ENCODE assay signal across 8 mouse cellular contexts in genomic region chr11:119942201-119942726, GRCm38 (mm10). TPM values are rescaled to one million over a fixed set of nuclear protein-coding genes. Genes with fewer than 3 reads are reported as not detected.
DNase-seq lines count a peak whose midpoint lies in the region; ATAC-seq and TF ChIP-seq lines count a peak whose summit lies in the region.

No protein-coding gene starts in this region.

- H3K27ac ChIP-seq in testis, adult 2 months (ENCODE audit: control insufficient read depth, insufficient read depth, low read depth, low read length) = peak overlapping the region; percentile 87
- H3K27ac ChIP-seq in hindbrain, postnatal 0 days = peak overlapping the region; percentile 87
- peak overlapping the region; percentile 45 for H3K27ac ChIP-seq in midbrain, embryonic 11.5 days (ENCODE audit: low read depth, low read length)

- peak overlapping the region; percentile 73 for H3K4me2 ChIP-seq in hindbrain, postnatal 0 days (ENCODE audit: low read depth, low read length)
- H3K4me2 ChIP-seq in midbrain, embryonic 11.5 days = peak overlapping the region; percentile 91

- peak overlapping the region; percentile 68 for H3K9ac ChIP-seq in hindbrain, postnatal 0 days (replicated peaks; ENCODE audit: low read length)
- peak overlapping the region; percentile 64 for H3K9ac ChIP-seq in midbrain, embryonic 11.5 days (ENCODE audit: low read length)

- H3K27me3 ChIP-seq in erythroblast, embryonic 14.5 days (ENCODE audit: control insufficient read depth) = peaks cover 82% of the 10 kb centered on the region
- no peaks in the 10 kb centered on the region for H3K27me3 ChIP-seq in testis, adult 2 months (ENCODE audit: control insufficient read depth, insufficient read depth, low read length)
- no peaks in the 10 kb centered on the region for H3K27me3 ChIP-seq in hindbrain, postnatal 0 days (ENCODE audit: insufficient read depth, low read length)
- peaks cover 7% of the 10 kb centered on the region for H3K27me3 ChIP-seq in midbrain, embryonic 11.5 days (ENCODE audit: control insufficient read depth, insufficient read depth, low read length)

- no peak for DNase-seq in testis, postnatal 14 days (ENCODE audit: low spot score)
- peak; percentile 44 for DNase-seq in hindbrain, postnatal 0 days (ENCODE audit: low spot score)
- DNase-seq in midbrain, embryonic 11.5 days (ENCODE audit: low spot score, missing footprints) = no peak
- DNase-seq in cerebellum, postnatal 36 days = no peak

- peaks cover 21% of the 10 kb centered on the region for H3K4me1 ChIP-seq in erythroblast, embryonic 14.5 days (ENCODE audit: control insufficient read depth)
- H3K4me1 ChIP-seq in testis, adult 2 months (ENCODE audit: control insufficient read depth, insufficient read depth, low read length) = peaks cover 29% of the 10 kb centered on the region
- H3K4me1 ChIP-seq in hindbrain, postnatal 0 days (ENCODE audit: insufficient read depth, low read length) = peaks cover 38% of the 10 kb centered on the region
- H3K4me1 ChIP-seq in midbrain, embryonic 11.5 days (ENCODE audit: control insufficient read depth, insufficient read depth, low read length) = peaks cover 12% of the 10 kb centered on the region

- TF ChIP-seq CTCF in testis, adult 2 months (IDR thresholded peaks at IDR 0.05; ENCODE audit: control insufficient read depth, insufficient read depth, insufficient replicate concordance, low read depth, low read length) = no peak
- no peak for TF ChIP-seq CTCF in hindbrain, postnatal 0 days (IDR thresholded peaks at IDR 0.05; ENCODE audit: low read depth)

- under 1% methylated on average over 36 of the region's 43 CpGs for WGBS in hindbrain, postnatal 0 days
- under 1% methylated on average over 42 of the region's 43 CpGs for WGBS in midbrain, embryonic 11.5 days

- no peaks in the 10 kb centered on the region for H3K36me3 ChIP-seq in erythroblast, embryonic 14.5 days (ENCODE audit: control insufficient read depth)
- H3K36me3 ChIP-seq in testis, adult 2 months (ENCODE audit: control insufficient read depth, insufficient read depth, low read length) = no peaks in the 10 kb centered on the region
- H3K36me3 ChIP-seq in hindbrain, postnatal 0 days (ENCODE audit: insufficient read depth, low read length) = no peaks in the 10 kb centered on the region
- H3K36me3 ChIP-seq in midbrain, embryonic 11.5 days (ENCODE audit: control insufficient read depth, insufficient read depth, low read length) = no peaks in the 10 kb centered on the region

- no peak for ATAC-seq in erythroblast, adult 5-6 weeks (replicated peaks; ENCODE audit: low FRiP score, poor library complexity, severe bottlenecking)
- peak; percentile 4 for ATAC-seq in hindbrain, postnatal 0 days
- peak; percentile 16; the same call in 1 of the 2 replicates for ATAC-seq in midbrain, embryonic 11.5 days (ENCODE audit: low FRiP score)
- ATAC-seq in CD4-positive, CD25-positive, alpha-beta regulatory T cell, adult 4 months = no peak

- H3K4me3 ChIP-seq in erythroblast, embryonic 14.5 days (replicated peaks) = peak overlapping the region; percentile 71
- peak overlapping the region; percentile 96 for H3K4me3 ChIP-seq in testis, adult 2 months (ENCODE audit: control insufficient read depth, low read depth, low read length)
- peak overlapping the region; percentile 80 for H3K4me3 ChIP-seq in hindbrain, postnatal 0 days (ENCODE audit: low read length)
- H3K4me3 ChIP-seq in midbrain, embryonic 11.5 days (ENCODE audit: low read depth, low read length) = peak overlapping the region; percentile 57

- no peak; the same call in 1 of the 2 replicates for TF ChIP-seq POLR2A in testis, adult 2 months (IDR thresholded peaks at IDR 0.05; ENCODE audit: control insufficient read depth, low read depth, low read length)

- H3K9me3 ChIP-seq in erythroblast, embryonic 14.5 days (ENCODE audit: control insufficient read depth, low read length) = peaks cover 3% of the 10 kb centered on the region; the same call in 1 of the 2 replicates
- H3K9me3 ChIP-seq in hindbrain, postnatal 0 days (ENCODE audit: low read length) = no peaks in the 10 kb centered on the region
- H3K9me3 ChIP-seq in midbrain, embryonic 11.5 days (ENCODE audit: control insufficient read depth, low read length) = no peaks in the 10 kb centered on the region

RNA-seq across cellular contexts. Expression of gene Baiap2, which starts 0.3 kb away (rescaled TPM):
- 0.14 and 0.18 TPM in 2 replicates for polyA plus RNA-seq in erythroblast, embryonic 14.5 days (2012)
- 0.42 and 3.5 TPM in 2 replicates for total RNA-seq in erythroblast, adult 5-6 weeks (2015; ENCODE audit: low replicate concordance)
- 1.6 and 2.5 TPM in 2 replicates for total RNA-seq in erythroblast, adult 5-6 weeks (2017; ENCODE audit: low replicate concordance)
- 151 and 183 TPM in 2 replicates for polyA plus RNA-seq in testis, adult 2 months (2012; rRNA removed)
- total RNA-seq in hindbrain, postnatal 0 days (2014; rRNA removed) = 45.9 and 62.4 TPM in 2 replicates
- 30.8 and 31.5 TPM in 2 replicates for polyA plus RNA-seq in hindbrain, postnatal 0 days (2015; fragmentation: Nextera tagmentation; extraction: Ambion mirVana)
- polyA plus RNA-seq in midbrain, embryonic 11.5 days (2014; fragmentation: Nextera tagmentation; extraction: Ambion mirVana) = 9.0 and 9.8 TPM in 2 replicates
- polyA plus RNA-seq in CD4-positive, CD25-positive, alpha-beta regulatory T cell, adult 4 months (2017; shearing (Covaris generic)) = 10 to 100 TPM in 1 of 2 experiments, 1 to 10 TPM in 1; 7.9 to 11.5 TPM

RNA-seq across cellular contexts. Expression of gene Chmp6, which starts 29.0 kb away (rescaled TPM):
- polyA plus RNA-seq in erythroblast, embryonic 14.5 days (2012) = 2.7 and 3.0 TPM in 2 replicates
- total RNA-seq in erythroblast, adult 5-6 weeks (2015; ENCODE audit: low replicate concordance) = 5.9 and 7.7 TPM in 2 replicates
- 3.5 and 6.7 TPM in 2 replicates for total RNA-seq in erythroblast, adult 5-6 weeks (2017; ENCODE audit: low replicate concordance)
- polyA plus RNA-seq in testis, adult 2 months (2012; rRNA removed) = 47.8 and 53.8 TPM in 2 replicates
- total RNA-seq in hindbrain, postnatal 0 days (2014; rRNA removed) = 102 and 117 TPM in 2 replicates
- polyA plus RNA-seq in hindbrain, postnatal 0 days (2015; fragmentation: Nextera tagmentation; extraction: Ambion mirVana) = 115 and 118 TPM in 2 replicates
- polyA plus RNA-seq in midbrain, embryonic 11.5 days (2014; fragmentation: Nextera tagmentation; extraction: Ambion mirVana) = 85.4 and 91.8 TPM in 2 replicates
- polyA plus RNA-seq in CD4-positive, CD25-positive, alpha-beta regulatory T cell, adult 4 months (2017; shearing (Covaris generic)) = 10 to 100 TPM; 46.8 to 64.7 TPM

Comparison
In these comparisons a context has a peak if more than half of its experiments do, and no peak if none do; other contexts are left out.
1. ATAC-seq: peak in hindbrain, postnatal 0 days (single experiment) and midbrain, embryonic 11.5 days (single experiment); none in erythroblast, adult 5-6 weeks (single experiment) and CD4-positive, CD25-positive, alpha-beta regulatory T cell, adult 4 months (single experiment).
2. RNA of gene Chmp6, which starts 29.0 kb away (polyA plus RNA-seq): 115 to 118 TPM in hindbrain, postnatal 0 days, 85.4 to 91.8 TPM in midbrain, embryonic 11.5 days, 46.8 to 64.7 TPM in CD4-positive, CD25-positive, alpha-beta regulatory T cell, adult 4 months and 47.8 to 53.8 TPM in testis, adult 2 months; 2.7 to 3.0 TPM in erythroblast, embryonic 14.5 days; every median in the first group is over 10 times any median in the second.
3. Peak in every context shown above with its lines, with median percentiles within 50 percentile points of each other: H3K4me3 ChIP-seq and H3K27ac ChIP-seq.